Mouse (Mus musculus) macrophage (primary cell): ENCODE results near the gene Muc4. TPM values are rescaled to one million over a fixed set of nuclear protein-coding genes. Genes with fewer than 3 reads are reported as not detected.

Source experiments
- H3K27ac ChIP-seq: fragments of 350-480 bp; formaldehyde crosslinking; 2 replicates; pipeline ENCODE4 v1.9.0; 2021
- H3K36me3 ChIP-seq: fragments of 350-480 bp; formaldehyde crosslinking; 2 replicates; pipeline ENCODE4 v1.9.0; 2021; ENCODE audit errors: inconsistent target
- H3K4me3 ChIP-seq: fragments of 350-480 bp; formaldehyde crosslinking; 2 replicates; pipeline ENCODE4 v1.9.0; 2021; ENCODE audit errors: inconsistent target
- H3K79me2 ChIP-seq: fragments of 350-480 bp; formaldehyde crosslinking; 2 replicates; pipeline ENCODE4 v1.9.0; 2021; ENCODE audit errors: inconsistent target
- WGBS: methylation state at CpG from one replicate; pipeline ENCODE4 v1.1.7; 2026; ENCODE audit warnings: inconsistent platforms; ENCODE audit not compliant: missing documents; 5-methylcytosine and 5-hydroxymethylcytosine counted together
- polyA plus RNA-seq: library from polyadenylated mRNA; stranded (reverse); fragments of 250-400 nt; gene quantifications from 3 replicates; pipeline ENCODE4 v1.2.4, GENCODE M21; 2018; ENCODE audit warnings: inconsistent platforms

Gene Muc4
- polyA plus RNA-seq, 1 experiment from 2014 or later: not detected

DNA sequence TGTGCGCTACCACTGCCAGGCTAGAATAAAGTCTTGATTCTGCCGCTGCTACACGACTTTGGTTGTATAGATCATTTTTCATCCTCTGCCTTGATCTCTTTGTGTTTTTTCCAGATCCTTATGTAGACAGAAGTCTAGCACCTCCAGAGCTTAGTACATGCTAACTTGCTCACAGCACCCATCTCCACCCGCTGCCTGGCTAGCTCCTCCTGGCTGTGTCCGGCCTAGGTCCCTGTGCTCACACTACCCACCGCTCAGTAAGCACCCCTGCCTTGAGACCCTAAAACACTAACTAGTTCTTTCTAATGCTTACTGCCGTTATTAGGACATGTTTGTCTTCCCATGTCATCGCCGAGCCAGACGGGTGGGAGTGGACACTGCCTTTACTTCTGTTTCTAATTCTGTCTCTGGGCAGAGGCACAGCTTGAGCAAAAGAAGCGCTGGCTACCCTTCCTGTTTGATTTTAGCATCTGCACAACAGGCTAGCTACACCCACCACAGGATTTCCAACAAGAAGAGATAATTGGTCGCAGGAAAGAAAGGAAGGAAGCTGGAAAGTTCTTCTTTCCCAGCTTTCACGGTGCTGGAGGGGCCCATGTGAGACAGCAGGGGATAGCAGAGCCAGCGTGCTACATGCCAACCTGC, 25.1 kb upstream of the Muc4 start:
- H3K27ac ChIP-seq: no peak overlapping the region
- no peak overlapping the region for H3K4me3 ChIP-seq
- no peaks in the 10 kb centered on the region for H3K36me3 ChIP-seq
- no peaks in the 10 kb centered on the region for H3K79me2 ChIP-seq
- 78% methylated on average over 14 of the region's 14 CpGs for WGBS

DNA sequence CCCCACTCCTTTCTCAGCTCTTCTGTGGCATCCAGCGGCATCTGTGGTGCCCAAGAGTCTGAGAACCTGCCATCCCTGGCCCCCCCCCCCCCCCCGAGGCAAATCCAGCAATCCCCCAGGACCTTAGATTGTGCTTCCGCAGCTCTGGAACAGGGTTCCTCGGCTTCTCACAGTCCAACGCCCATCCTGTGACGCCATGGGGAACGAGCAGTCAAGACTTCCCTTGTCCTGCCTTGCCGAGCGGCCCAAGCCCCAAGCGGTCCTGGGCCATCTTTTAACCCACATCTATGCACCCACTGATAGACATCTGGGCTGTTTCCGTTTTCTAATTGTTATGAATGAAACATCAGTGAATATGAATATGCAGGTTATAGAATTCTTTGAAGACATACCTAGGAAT, 23.5 kb upstream of the Muc4 start:
- Histone ChIP-seq H3K27ac (no peak overlapping the region), H3K36me3 (no peaks in the 10 kb centered on the region), H3K4me3 (no peak overlapping the region), H3K79me2 (no peaks in the 10 kb centered on the region)
- 85% methylated on average over 10 of the region's 11 CpGs for WGBS

DNA sequence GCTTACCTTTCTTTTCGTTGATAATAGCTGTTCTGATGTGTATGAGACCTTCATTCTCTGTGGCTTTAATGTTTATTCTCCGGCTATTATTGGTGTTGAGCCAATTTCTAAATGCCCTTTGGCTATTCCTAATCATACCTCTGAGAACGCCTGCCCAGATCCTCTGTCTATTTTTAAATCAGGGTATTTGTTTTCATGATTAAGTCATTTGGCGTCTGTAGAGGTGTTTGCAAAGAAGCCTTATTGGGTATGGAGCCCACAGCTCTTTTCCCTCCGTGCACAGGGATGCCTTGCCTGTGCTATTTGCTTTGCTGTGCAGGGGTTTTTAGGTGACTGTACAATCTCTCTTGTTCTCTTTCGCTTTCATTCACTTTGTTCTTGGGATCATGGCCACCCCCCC, 22.1 kb upstream of the Muc4 start:
- WGBS: 87% methylated on average over 6 of the region's 6 CpGs
- Histone ChIP-seq H3K36me3 (no peaks in the 10 kb centered on the region), H3K79me2 (no peaks in the 10 kb centered on the region), H3K27ac (no peak overlapping the region), H3K4me3 (no peak overlapping the region)

DNA sequence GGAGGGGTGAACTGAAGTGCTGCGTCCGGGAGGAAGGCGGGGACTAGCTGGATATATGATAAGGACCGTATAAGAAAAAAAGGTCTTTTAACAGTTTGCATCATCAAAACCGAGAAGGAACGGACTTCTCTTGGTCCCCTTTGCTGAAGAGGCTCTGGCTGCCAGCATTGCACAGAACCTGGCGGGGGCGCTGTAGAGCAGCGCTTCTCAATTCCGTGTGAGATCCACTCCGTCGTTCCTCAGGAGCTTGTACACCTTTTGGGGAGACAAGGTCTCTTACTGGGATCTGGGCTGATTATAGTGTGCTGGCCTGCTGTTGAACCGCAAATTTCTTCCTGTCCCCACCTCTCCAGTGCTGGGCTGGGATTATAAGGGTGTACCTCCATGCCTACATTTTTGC, 20.3 kb upstream of the Muc4 start:
- 33% methylated on average over 13 of the region's 13 CpGs for WGBS
- H3K79me2 ChIP-seq: no peaks in the 10 kb centered on the region
- H3K36me3 ChIP-seq: no peaks in the 10 kb centered on the region
- no peak overlapping the region for H3K27ac ChIP-seq
- no peak overlapping the region for H3K4me3 ChIP-seq

DNA sequence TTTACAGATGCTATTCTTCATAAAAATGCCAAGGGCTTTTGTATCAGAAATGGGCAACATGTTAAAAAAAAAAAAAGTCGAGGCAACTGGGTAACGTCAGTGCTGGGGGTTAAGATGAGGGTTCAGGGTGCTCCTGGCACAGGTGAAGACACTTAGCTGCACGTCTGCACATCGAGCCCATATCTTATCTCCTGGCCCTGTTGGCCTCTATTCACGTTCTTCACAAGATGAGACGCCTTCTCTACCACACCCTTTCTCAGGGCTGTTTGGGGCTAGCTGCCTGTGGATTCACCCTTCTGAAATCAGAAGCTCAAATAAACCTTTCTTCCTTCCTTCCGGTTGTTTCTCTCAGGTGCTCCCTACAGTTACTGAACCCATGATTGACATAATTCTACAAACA, 12.5 kb upstream of the Muc4 start:
- H3K36me3 ChIP-seq: no peaks in the 10 kb centered on the region
- WGBS: 92% methylated on average over 7 of the region's 7 CpGs

DNA sequence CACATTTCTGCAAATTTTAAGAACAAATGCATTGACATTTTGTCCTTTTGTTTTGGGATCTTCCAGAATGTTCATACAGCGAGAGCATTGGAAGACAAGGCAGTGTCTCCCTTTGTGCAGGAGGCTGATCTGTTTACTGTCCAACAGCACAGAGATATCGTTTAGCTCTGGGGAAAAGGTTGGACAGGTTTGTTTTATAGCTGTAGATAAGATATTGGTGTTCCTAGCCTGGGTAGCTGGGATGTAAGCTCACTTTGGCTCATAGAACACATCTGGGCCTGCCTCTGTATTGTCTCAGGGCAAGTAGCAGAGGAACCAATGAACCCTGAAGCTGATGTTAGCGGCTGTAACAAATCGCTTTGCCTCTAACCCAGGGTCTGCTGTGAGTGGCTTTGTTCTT, 11.9 kb upstream of the Muc4 start:
- WGBS: 98% methylated on average over 4 of the region's 4 CpGs

More for the DNA sequence above, 12.5 kb upstream of the Muc4 start:
- Histone ChIP-seq H3K79me2 (no peaks in the 10 kb centered on the region), H3K27ac (no peak overlapping the region), H3K4me3 (no peak overlapping the region)

DNA sequence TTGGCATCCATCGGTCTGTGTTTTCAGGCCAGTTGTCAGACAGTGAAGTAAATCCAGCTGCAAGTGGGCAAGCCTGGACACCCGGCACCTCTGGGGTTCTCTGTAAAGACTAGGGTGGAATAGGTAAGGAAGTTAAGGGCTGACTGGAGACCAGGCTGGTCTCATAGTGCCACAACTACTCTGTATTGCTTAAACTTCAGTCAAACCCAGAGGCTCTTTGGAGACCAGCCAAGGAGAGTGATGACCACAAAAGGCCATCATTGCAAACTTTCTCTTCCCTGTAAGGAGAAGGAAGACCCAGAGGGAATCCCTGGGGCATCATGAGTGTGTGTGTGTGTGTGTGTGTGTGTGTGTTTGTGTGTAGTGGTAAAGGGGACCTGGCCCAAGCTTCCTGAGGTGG, 11.4 kb upstream of the Muc4 start:
- H3K36me3 ChIP-seq: no peaks in the 10 kb centered on the region
- no peak overlapping the region for H3K4me3 ChIP-seq
- H3K27ac ChIP-seq: no peak overlapping the region
- no peaks in the 10 kb centered on the region for H3K79me2 ChIP-seq
- WGBS: 61% methylated on average over 2 of the region's 2 CpGs

More for the DNA sequence above, 11.9 kb upstream of the Muc4 start:
- H3K79me2 ChIP-seq: no peaks in the 10 kb centered on the region
- H3K27ac ChIP-seq: no peak overlapping the region
- H3K4me3 ChIP-seq: no peak overlapping the region
- H3K36me3 ChIP-seq: no peaks in the 10 kb centered on the region

DNA sequence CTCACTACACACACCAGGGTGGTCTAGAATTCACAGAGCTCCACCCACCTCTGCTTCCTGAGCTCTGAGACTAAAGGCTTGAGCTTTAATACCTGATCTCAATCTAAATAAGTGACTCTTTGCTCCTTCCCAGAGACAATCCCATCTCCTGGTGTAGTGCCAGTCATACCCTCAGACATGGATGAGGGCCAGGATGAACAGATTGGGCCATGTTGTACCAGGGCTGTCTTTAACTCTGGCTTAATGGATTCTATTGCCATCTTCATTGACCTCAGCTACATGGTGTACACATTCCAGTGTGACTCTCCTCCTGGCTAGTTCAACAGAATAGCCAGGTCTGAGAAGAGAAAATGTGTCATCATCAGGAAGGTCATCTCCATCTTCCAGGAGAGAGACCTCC, 9.2 kb upstream of the Muc4 start:
- Histone ChIP-seq H3K27ac (no peak overlapping the region), H3K4me3 (no peak overlapping the region), H3K79me2 (no peaks in the 10 kb centered on the region), H3K36me3 (no peaks in the 10 kb centered on the region)

DNA sequence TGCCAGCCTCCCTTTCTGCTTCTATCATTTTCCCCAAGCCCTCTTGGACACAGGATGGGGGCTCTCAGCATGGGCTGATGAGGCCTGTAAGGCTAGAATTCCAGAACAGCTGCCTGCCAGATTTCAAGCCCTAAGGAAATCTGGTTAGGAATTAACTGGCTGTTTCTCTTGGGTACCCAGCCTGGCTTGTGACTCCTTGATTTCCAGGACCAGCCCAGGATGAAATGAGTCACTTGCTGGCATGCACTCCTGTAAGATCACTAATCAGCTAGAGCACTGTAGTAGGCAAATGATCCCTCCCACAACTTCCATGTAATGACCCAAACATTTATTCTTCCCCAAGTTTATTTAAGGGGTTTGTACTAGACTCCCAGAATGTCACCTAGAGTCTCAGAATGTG, 7.4 kb upstream of the Muc4 start:
- Histone ChIP-seq H3K36me3 (no peaks in the 10 kb centered on the region), H3K4me3 (no peak overlapping the region), H3K27ac (no peak overlapping the region), H3K79me2 (no peaks in the 10 kb centered on the region)

DNA sequence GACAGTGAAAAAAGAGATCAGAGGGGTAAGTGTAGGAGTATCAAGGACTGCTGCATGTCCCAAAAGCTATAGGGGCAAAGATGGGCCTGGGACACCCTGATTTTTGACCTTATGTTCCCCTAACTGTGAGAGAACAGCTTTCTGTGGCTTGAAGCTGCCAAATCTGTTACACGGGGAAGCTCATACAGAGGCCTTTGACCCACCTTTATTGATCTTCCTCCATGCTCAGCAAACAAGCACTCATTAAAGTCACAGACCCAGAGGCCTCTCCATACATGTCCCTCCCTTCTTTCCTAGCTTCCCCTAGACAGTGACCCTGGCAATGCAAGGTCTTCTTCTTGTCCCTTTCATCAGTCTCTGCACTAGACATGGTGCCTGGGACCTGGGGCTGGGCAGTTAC, 7.0 kb upstream of the Muc4 start:
- WGBS: 100% methylated on average over 1 of the region's 1 CpGs
- no peak overlapping the region for H3K27ac ChIP-seq
- no peaks in the 10 kb centered on the region for H3K79me2 ChIP-seq
- H3K4me3 ChIP-seq: no peak overlapping the region
- H3K36me3 ChIP-seq: no peaks in the 10 kb centered on the region

DNA sequence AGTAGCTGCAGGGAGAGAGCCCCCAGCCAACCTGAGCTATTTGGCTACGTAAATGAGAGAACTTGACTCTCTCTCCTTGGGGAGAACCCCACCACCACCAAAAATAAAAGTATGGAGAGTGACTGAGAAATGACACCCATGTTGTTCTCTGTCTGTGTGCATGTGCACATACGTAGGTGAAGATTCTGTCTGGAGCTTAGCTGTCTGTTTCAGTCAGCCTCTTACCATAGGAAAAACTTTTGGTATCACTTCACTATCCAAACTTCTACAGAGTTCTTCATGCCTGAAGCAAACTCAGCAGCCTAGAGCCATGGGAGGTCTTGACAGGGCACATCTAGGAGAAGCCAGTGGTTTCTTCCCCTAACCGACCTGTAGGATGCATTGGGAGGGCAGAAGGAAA, 2.5 kb upstream of the Muc4 start:
- no peaks in the 10 kb centered on the region for H3K36me3 ChIP-seq
- no peaks in the 10 kb centered on the region for H3K79me2 ChIP-seq
- no peak overlapping the region for H3K27ac ChIP-seq
- H3K4me3 ChIP-seq: no peak overlapping the region
- 90% methylated on average over 2 of the region's 3 CpGs for WGBS

DNA sequence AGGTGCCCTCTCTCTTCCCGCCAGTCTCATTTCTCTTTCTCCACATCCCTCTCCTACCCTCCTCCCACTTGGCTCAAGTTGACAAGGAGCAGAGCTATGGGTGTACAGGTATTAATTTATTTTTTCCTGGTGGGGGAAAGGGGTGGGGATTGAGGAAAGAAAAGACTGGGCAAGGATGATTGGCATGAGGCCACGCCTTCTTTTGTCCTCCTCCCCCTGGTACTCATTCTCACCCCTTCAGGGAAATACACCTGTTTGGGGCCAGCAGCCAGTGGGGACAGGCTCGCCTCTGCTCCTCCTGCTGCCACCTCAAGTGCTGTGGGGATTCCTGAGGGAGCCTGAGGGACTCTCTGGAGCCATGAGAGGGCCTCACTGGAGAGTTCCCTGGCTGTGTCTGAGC, 336 bp downstream of the Muc4 start:
- Histone ChIP-seq H3K4me3 (no peak overlapping the region), H3K27ac (no peak overlapping the region), H3K36me3 (no peaks in the 10 kb centered on the region), H3K79me2 (no peaks in the 10 kb centered on the region)
- 56% methylated on average over 3 of the region's 3 CpGs for WGBS

DNA sequence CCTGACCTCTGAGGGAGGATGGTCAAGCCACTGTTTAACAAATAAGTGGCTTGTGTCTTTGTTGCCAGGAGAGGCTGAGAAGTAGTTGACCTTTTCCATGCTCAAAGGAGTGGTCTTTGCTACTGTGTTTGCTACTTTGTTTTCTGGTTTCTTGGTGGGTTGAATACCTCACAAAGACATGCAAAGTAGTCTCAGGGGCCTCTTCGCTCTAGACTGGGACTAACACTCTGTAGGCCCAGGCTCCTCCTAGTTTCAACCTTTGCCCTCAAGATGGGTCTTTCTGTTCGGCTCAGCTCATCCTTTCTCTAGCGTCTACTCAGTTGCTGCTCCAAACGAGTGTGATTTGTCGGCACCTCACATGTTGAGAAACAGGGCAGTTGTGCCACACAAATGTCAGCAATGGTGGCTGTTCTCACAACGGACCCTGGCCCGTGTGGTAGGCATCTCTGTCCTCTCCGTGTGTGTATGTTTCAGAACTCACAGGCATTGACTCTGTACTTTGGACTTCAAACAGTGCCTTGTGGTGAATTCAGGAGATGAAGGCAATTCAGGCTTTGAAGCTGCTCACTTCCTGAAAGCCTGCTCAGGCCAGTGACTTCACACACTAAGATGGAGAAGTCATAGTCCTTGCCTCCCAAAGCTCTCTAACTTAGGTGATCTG, 4.4 kb downstream of the Muc4 start:
- H3K27ac ChIP-seq: no peak overlapping the region
- H3K36me3 ChIP-seq: no peaks in the 10 kb centered on the region
- no peaks in the 10 kb centered on the region for H3K79me2 ChIP-seq
- WGBS: 90% methylated on average over 8 of the region's 8 CpGs
- no peak overlapping the region for H3K4me3 ChIP-seq

DNA sequence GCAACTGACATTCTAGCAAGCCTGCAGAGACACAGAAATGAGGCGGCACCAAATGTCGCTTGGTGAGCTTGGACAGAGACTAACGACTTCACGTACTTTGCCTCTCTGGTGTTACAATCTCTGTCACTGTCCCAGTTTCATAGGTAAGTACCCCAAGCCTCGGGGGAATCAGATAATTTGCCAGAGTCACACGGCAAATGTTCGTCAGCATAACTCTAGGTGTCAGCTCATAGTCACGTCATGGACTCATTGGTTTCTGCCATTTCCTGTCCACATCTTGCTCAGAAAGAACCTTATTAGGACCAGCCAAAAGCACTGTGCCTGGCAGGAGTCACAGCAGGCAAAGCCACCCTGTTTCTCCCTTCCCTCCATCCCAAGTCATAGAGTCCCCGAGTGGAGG, 5.7 kb downstream of the Muc4 start:
- Histone ChIP-seq H3K4me3 (no peak overlapping the region), H3K36me3 (no peaks in the 10 kb centered on the region), H3K27ac (no peak overlapping the region), H3K79me2 (no peaks in the 10 kb centered on the region)
- 93% methylated on average over 9 of the region's 9 CpGs for WGBS

DNA sequence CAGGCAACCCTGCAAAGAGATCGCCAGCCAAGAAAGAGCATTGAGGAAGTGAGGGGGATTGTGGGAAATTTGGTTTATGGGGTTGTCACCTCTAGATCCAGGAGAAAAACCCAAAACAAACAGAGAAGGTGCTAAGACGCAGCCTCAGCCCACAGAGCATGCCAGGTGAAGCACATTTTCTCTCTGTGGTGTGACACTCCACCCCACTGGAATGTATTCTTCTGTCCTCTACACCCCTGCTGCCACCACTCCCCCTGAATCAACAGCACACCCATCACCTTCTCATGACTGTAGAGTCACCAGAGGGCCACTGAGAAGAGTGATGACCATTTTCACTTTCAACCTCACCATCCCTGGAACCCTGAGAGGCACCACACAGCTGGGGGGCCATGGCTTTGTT, 7.0 kb downstream of the Muc4 start:
- no peak overlapping the region for H3K27ac ChIP-seq
- H3K36me3 ChIP-seq: no peaks in the 10 kb centered on the region
- no peaks in the 10 kb centered on the region for H3K79me2 ChIP-seq
- no peak overlapping the region for H3K4me3 ChIP-seq
- 68% methylated on average over 2 of the region's 2 CpGs for WGBS

DNA sequence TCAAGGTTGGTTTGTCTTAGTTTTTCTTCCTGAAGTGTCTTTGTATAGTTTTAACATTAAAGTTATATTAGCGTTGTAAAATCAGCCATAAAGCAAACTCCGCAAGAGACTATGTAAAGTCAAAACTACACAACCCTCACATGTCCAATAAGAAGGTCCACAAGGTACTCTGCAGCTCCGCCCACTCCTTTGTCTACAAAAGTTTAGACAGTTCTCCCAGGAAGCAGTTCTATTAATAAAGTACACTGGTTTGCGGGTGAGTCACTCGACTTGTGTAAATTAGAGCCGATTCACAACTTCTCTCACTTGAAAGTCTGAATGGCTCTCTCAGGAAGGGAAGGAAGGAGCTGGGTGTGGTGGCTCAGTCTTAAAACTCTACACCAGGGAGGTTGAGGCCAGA, 10.2 kb downstream of the Muc4 start:
- Histone ChIP-seq H3K4me3 (no peak overlapping the region), H3K36me3 (no peaks in the 10 kb centered on the region), H3K27ac (no peak overlapping the region), H3K79me2 (no peaks in the 10 kb centered on the region)
- 44% methylated on average over 6 of the region's 6 CpGs for WGBS
